Mouse (Mus musculus): ENCODE measurements around the gene Ano10.
A peak's percentile ranks its signal among the peaks of the same experiment; 100 is the strongest.

The Ano10 gene

DNA sequence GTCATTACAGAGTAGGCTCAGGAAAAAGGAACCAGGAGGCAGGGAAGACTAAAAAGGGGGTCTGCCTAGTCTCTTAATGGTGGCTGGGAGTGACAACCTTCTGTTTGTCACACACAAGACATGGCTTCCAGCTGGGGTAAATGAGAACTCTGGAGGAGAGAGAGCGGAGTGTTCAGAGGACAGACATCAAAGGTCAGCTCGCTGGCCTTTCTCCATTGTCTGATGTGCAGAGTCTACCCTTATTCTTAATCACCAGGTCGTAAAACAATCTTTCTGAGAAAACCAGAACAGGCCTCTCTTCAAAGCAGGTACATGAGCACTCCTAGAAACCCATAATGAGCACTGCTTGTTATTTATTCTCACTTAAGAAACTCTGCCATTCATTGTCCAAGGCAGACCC is 5.8 kb downstream of the Ano10 start:
- DNase-seq: peak; percentile 14 to 41

DNA sequence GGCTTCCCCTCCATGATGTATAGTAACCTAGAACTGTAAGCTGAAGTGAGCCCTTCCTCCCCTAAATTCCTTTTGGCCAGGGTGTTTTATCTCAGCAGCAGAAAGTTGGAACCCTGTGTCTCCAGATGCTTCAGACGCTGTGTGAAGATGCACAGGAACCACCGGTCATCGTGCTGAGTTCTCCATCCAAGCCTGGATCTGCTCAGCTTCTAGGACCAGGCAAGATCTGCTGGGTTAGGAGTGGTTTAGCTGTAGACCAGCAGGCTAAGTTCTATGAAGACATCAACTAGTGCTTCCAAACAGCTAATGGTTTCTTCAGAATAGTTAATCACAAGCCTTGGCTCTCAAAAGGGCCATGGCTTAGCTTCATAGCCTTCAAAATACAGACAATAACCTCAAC is 6.7 kb downstream of the Ano10 start:
- DNase-seq: no peak

DNA sequence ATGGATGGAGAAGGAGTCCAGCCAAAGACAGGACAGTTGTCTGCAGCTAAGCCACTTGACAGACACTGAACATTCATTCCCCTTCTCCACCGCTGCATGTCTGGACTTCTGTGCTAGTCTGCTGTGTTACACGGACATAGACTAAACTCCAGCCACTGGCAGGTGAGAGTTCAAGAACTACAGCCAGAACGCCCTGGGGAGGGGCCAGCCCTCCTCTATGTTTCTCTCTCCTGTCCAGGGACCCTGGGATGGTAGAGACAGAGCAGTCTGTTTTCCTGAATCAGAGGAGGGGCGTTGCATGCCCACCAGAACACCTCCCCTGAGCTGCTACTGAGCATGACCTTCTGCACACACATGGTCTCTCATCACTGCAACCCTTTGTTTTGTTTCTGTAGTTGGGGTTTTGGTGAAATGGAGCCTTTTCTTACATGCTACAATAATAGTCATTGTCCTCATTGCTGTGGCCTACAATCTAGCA is 8.4 kb downstream of the Ano10 start:
- peak in 1 of 2 experiments; percentile 24 for DNase-seq

DNA sequence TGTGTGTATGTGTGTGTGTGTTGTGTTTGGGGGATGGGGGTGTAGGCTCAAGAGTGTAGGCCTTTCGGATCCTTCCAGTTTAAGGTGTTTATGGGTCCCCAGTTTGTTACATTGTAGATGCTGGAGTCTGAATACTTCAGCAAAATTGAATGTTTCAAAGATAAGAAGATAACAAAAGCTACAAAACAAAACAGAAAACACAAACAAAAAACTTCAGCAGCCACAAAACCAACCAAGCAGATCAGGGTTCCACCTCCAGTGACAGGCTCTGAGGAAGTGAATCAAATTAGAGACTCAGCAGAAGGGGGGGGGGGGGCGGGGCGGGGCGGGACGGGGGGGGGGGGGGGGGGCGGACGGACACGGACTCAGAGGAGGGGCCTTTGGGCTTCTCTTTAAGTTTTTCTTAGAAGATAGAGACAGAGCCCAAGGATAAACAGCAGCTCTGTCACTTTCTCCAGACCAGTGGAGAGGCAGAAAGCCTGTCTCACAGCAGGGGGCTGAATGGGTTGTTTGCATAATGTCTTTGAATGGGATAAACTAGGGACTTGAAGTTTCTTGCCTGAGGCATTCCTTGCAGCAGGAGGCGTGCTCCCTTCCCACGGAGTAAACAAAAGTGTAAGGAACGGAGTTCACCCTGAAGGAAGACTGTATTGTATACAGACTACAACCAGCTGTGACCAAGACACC is 8.9 kb downstream of the Ano10 start:
- peak; percentile 26 to 32 for DNase-seq

DNA sequence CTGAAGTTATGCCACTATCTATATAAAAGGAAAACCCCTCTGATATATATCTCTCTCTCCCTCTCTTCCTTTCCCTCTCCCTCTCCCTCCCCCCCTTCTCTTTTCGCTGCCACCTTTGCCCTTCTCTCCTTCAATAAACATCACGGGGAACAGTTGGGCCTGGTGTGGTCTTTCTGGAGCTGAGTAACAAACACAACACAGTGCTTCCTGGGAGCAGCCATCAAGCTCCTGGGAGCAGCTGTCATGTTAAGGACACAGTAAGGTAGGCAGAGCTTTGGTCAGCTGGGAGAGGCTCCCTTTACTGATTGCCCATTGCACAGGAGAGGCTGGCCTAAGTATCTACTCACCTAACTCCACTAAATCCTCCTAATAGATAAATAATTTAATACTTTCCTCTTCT is 9.5 kb downstream of the Ano10 start:
- no peak for DNase-seq

DNA sequence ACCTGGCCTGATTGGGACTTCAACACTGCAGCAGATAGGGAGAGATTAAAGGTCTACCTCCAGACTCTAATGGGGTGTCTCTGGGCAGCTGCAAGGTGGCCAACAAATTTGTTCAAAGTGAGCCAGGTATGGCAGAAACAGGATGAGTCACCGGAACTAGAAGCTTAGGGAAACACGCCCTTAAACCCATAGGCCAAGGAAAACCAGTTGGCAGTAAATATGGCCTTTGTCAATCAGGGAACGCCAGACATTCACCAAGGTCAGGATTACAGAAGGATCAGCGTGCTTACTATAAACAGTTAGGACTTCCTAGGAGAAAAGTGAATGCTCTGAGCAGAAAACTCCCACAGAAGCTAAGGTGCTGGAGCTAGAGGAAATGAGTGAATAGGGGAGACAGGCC is 13.2 kb downstream of the Ano10 start:
- DNase-seq: no peak

DNA sequence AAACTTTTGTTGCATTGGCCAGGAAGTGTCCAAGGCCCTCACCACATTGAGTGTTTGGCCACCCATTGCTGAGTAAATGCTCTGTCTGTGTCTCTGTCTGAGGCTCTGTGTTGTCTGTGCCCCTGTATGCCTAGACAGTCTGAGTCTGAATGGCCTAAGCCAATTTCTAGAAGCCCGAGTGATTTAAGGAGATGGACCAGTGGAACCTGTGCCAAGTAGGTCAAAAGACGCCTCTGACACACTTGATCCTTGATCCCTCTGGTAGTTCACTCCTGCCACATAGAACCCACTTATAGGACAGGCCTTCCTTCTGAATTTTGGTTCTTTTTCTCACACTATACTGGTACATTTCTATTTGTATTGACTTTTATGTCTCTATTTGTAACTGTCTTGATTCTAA is 17.6 kb downstream of the Ano10 start:
- peak; percentile 43 to 59 for DNase-seq

DNA sequence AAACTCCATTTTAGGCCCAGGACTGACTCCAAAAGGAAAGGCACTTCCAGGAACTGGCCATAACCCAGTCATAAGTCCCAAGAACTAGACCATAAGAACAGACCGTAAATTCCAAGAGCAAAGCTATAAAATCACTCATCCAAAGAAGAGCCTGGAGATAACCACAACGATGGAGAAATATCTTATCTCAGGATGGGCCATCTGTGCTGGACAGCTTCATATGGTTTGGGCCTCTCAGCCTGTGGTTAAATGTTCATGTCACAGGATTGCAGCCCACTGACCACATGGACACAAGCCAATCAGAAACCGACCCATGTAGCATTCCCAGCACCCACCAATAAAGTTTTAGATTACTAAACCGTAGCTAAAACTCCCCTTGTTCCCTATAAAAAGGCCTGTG is 18.1 kb downstream of the Ano10 start:
- no peak for DNase-seq

DNA sequence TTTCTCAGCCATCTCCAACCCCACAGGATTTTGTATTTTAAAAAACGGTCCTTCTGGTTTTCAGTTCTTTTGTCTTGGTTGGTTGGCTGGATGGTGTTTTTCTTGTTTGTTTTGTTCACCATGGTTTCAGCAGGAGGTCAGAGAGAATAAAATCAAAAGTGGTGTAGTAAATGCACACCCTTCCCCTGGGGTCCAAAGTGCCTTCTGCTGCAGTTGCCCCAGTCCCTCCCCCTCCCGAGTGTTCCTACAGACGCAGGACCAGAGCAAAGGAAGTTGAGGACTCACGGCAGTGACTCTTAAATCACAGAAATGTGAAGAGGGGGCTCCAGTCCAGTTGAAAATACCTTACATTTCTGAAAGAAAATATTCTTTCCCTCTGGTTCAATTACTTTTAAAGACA is 19.9 kb downstream of the Ano10 start:
- peak; percentile 67 to 68 for DNase-seq

DNA sequence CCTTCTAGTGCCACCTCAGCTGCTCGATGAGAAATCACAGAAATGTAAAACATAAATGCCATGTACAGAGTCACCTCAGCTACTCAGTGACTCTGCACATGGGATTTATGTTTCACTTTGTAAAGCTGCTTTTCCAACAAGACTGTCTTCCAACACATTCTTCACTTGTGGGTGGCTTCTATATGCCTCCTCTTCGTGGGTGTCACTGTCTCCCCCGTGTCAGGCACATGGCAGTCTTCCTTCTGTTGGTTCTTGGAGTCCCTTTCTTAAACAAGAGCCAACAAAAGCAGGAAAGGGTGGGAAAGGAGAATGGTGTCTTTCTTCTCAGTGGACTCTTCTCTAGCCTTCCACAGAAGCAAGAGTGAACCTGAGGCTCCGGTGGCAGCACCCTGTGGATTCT is 20.3 kb downstream of the Ano10 start:
- no peak for DNase-seq

DNA sequence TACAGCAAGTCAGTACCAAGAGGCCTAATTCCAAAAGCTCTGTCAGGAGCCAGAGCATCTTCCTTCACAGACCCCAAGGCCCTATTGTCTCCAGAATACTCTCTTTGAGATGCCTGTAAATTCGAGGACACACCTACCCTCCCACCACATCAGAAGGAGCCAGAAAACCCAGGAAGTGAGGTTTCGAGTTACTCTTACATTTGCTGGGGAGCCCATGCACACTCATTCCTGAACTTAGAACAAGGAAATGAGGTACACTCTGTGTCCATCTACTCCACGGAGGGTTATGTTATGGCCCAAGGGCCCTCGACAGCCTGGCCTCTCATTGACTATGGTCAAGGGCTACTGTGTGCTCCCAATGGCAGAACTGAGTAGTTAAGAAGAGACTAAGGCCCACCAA is 22.4 kb downstream of the Ano10 start:
- DNase-seq: no peak

DNA sequence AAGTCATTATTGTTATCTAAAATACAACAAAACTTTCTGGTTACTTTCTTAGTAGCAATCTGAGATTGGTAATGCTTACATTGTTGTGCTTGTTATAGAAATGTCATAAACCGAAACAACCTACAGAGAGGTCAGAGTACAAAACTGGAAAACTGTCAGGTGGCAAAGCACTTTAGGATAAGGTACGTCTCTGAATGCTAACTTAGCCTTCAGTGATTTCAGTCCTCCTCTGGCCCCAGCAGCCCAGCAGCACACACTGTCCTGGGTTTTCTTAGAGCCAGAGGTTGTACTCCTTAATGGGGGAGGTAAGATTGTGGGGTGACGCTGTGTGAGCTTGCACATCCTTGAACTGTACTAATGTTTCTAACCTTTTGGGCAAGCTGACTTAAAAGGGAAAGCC is 22.9 kb downstream of the Ano10 start:
- DNase-seq: no peak

DNA sequence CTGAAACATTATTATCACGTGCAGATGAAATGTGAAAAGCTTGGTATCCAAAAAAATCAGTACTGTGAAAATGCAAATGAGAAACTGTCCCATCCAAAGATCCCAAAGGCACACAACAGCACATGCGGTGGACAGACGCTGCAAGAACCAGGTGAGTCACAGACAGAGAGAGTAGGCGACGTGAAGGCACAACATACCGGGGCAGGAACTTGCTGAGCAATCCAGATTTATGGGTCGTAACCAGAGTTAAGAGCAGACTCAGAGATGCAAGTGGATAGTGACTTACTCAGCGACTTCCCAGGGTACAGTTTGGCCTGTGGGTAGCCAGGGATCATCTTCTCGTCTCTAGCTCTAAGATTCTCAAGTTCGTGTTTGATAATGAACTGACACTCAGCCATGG is 23.3 kb downstream of the Ano10 start:
- no peak for DNase-seq

DNA sequence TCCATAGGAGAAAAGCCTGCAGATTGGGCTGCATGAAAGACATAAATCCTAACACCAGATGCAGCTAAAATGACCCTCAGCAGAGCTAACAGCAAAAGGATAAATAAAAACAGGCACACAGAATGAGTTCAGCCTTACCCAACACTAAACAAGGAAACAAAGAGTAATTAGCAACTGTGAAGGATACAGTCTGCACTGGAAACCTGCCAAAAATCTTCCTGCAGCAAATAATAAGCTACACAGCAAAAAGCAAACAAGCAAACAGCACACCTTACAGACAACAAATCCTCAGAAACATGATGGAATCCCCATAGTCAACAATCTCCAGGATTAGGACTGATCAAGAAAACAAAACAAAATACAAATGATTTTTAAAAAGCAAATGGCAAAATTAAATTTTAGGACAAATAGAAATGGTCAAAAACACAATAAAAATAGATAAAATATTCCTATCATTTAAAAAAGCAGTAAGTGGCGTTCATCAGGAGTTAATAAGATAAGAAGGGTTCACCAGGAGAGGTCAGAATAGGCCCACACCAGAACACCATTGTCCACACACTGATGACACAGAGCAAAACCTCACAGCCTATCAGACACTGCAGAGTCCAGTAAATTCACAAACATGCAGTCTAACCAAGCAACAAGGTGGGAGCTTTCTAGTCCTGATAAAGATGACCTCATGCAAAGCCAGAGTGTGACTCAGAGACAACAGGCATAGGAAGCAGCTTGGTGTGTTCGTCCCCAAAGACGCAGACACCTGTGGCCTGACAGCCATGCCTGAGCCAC is 24.8 kb downstream of the Ano10 start:
- DNase-seq: no peak

DNA sequence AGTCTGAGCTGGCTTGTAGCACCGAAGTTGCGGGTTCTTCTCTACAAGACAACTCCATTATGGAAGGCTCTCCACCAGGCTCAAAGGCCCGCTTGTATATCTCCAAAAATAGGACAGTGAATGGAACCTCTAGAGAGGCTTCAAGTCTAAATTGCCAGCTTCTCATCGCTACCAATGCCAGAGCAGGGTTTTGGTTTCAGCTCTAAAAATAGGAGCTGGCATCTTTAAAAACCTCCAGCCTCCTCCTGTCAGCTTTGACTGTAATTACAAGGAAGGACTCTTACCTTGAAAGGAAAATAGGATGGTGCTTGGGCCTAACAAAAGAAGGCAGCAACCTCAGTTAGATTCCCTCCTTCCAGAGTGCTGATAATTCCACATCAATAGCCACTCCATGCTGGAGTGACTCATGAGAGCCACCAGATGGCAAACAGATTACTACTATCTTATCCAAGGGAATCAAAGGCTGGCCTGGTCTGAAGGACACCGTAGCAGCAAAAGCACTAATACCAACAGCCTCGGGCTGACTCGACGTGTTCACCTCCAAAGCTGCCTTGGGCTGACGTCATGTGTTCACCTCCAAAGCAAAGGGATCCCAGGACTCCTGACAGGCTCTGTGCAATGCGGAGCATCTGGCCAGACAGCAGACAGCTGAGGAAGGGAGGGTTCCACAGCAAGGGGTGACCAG is 28.6 kb downstream of the Ano10 start:
- no peak for DNase-seq

DNA sequence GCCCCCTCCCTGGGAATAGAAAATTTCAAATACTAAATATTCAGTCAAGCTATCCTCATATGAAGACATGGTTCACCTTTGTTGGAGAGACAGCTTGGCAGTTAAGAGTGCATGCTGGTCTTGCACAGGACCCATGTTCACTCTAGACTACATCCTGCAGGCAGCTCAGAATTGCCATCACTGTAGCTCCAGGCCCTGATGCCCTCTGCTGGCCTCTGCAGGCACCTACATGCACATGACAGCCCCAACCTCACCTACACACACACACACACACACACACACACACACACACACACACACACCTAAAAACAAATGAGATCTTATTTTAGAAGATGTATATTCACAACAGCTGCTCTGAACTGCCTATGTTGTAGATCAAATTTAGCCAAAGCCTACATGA is 31.1 kb downstream of the Ano10 start:
- peak in 1 of 2 experiments; percentile 48 for DNase-seq

DNA sequence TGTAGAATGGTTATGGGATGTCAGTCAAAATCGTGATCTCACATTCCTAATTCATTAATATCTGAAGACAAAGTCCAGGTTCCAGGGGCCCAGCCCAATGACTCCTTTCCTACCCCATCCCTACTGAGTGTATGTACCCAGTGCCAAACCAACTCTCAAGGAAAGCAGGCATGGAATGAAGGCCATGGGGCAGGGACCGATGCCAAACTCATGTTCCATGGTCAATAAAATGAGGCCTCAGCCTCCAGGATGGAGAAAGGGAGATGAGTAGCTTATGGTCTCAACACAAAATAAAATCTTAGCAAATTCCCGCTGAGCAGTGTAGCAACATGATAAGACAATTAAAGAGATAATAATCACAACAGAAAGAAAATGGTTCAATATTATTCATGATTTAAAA is 39.8 kb downstream of the Ano10 start:
- no peak for DNase-seq

DNA sequence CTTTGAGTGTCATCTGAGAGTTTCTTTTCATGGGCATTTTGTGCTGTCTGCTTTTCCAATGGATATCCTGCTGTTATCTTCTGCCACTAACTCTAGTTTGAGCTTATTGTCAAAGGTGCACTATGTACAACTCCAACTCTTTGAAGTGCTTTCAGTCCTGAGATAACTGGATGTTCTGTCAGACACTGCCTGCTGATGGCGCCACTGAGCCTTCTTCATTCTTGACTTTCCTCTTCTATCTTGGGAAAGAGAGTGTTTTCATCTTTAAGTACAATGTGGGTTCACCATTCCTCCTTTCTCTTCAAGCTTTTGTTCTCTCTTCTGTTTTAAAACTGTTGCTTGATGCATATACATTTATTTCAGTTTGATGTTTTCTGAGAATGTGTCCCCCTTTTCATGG is 42.1 kb downstream of the Ano10 start:
- DNase-seq: peak in 1 of 2 experiments; percentile 39

DNA sequence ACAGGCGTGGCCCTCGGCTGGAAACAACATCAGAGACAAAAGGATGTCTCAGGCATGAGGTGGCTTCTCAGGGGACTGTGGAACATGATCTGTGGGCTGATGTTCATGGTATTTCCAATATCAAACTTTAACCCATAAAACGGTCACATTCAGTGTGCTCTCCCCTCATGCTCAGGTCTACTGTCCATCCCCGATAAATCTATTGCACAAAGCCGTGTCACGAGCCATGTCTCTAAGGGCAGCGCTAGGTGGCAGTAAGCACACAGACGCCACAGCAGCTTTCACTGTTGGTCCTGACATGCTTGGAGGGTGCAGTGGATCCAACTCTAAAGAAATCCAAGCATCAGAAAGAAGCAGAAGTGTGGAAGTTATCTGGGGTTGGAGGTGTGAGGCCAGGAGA is 46.1 kb downstream of the Ano10 start:
- peak; percentile 58 to 75 for DNase-seq

DNA sequence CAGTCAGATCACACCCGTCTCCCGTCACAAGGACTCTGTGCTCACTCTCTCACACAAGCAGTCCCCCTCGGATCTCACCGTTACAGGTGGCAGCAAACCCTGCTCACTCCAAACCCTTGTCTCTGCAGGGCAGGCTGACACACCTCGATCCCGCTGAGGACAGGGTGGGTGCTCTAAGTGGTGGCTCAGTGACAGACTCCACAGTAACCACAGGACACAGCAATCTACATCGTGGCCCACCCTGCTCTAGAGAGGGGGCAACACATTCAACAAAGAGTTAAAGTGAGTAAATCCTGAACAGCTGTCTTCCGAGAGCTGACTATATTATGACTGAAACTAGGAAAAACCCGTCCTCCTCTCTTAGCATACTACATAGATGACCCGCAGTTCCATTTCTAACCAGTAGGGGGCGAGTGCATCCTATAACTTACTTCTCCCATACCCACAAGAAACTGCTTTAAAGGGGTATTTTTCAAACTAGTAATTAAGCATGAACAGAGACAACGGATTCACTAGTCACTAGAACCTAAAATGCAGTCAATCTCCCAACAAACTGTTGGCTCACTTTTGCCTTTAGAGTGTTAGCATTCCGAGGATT is 46.7 kb downstream of the Ano10 start:
- DNase-seq: peak; percentile 85 to 92

DNA sequence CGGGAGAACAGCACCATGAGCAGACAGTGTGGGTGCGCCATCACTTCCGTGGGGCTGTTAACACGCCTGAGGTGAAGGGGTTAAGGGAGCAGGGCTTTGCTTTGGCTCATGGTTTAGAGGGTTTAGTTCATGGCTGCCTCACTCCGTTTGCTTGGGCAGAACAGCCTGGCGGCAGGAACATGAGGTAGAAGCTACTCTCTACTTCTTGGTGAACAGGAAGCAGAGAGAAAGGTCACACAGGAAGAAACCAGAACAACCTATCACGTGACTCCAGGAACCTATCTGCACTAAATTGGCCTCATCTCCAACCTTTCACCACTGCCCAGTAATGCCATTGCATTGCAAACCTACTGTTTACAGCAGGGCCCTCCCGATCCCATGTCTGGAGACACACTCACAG is 48.3 kb downstream of the Ano10 start:
- no peak for DNase-seq

DNA sequence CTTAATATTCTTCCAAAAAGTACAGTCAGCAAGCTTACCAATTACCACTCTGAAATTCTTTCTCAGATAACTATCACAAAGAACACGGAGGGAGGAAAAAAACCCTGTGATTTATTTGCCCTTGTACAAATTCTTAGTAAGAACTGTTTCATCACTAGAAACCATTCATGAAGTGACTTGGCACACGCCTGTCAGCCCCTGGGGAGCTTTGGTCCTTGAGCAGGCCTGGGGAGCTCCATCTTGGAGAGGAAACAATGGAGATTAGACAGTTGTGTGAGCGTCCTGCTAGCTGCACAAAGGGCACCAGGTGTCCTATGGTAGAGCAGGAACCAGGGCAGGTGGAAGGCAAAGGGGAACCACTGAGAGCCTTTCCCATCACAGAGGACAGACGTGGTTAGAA is 48.8 kb downstream of the Ano10 start:
- DNase-seq: no peak

DNA sequence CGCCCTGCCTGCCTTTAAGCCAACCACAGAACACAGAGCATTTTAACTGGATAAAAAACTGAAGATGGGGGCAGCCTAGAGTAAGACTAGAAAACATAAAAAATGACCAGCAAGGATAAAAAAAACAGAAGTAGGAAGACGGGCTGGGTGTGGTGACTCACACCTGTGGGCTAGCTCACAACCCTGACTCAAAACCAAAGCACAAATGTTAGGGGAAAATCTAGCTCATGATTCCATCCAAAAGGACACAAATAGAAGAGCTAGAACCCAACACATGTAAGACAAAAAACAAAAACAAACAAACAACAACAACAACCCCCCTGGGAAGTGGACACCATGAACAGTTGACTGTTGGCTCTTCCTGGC is 49.4 kb downstream of the Ano10 start:
- no peak for DNase-seq
